Mouse (Mus musculus) hematopoietic stem cell, adult 5-6 weeks (primary cell): ENCODE measurements around the gene Mrc2. TPM values are rescaled to one million over a fixed set of nuclear protein-coding genes. Genes with fewer than 3 reads are reported as not detected.
A peak's percentile ranks its signal among the peaks of the same experiment; 100 is the strongest.

ENCODE experiments used
- ATAC-seq, 2 experiments: fragments of 125-278 bp in 1 of 2; replicated peaks in 1 of 2; 2 replicates each; pipeline ENCODE4 v1.8.0; 2016 to 2017; ENCODE audit warnings: inconsistent platforms in 2 of 2, mild to moderate bottlenecking in 2 of 2, moderate number of reproducible peaks in 2 of 2, low read depth in 1 of 2, moderate TSS enrichment in 1 of 2; ENCODE audit not compliant: low FRiP score in 2 of 2, poor library complexity in 2 of 2, severe bottlenecking in 2 of 2, insufficient read depth in 1 of 2, low TSS enrichment in 1 of 2
- total RNA-seq: library from RNA; stranded (forward); fragments of 172-1452, 232-1000 nt; gene quantifications from 2 replicates; pipeline ENCODE4 v1.2.3, GENCODE M21; 2017

Gene Mrc2
- total RNA-seq, 1 experiment from 2014 or later: not detected

DNA sequence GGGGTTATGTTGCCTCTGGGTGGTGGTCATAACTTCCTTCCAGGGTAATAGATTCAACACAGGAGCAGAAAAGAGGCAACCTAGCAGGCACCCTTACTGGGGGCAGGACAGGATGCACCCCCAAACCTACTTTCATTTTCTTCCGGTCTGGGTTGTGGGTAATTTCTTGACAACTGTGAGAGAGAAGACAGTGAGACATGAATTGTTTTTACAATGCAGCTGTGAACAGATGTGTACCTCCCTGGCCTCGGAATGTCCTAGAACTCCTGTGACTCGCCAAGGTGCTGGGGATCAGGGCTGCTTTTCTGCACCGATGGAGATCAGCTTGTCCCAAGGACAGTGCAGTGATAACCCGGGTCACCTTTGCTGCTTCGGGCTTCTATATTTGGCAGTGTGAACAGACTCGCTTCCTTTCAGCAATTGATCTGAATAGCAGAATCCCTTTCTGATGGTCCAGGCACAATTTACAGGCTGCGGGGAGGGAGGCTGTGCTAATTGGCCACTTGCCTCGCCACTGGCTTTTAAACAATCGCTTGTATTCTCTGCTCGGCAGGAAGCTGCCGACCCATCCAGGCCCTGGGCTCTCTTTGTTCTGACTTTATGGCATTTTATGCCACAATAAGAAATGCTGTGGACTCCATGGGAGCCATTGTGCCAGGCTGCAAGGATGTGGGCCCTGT, 72.1 kb downstream of the Mrc2 start:
- no peak for ATAC-seq

DNA sequence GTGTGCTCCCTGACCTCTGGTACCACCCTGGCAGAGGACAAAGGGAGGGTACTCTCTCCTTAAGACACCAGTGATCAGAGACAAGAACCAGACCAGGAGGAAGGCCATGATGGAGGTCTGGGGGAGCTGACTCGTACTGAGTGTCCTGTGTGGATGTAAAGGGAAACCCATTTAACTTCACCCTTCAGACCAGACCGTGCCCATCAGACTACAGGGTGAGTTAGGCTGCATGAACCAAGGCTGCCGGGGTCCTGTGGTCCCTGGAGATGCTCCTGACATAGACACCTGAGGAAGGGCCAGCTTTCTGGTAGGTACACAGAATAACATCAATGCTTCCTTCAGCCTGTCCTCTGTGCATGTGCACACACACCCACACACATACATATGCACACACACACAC, 73.2 kb downstream of the Mrc2 start:
- ATAC-seq: no peak

DNA sequence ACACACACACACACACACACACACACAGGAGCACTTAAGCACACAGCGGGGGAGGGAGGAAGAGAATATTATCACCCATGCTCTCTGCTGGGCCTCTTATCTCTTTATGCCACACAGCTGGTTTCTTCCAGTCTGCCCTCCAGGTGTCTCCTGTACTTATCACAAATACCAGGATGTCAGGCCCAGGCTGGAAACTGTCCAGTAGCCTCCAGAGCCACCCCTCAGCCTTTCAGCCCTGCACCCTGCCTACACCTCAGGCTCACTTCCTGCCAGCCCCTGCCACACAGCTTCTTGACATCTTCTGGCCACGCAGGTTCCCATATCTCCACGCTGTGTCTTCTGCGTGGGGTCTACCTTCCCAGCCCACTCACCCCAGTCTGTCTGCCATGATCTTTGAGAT, 73.6 kb downstream of the Mrc2 start:
- peak; percentile 67 to 77 for ATAC-seq

DNA sequence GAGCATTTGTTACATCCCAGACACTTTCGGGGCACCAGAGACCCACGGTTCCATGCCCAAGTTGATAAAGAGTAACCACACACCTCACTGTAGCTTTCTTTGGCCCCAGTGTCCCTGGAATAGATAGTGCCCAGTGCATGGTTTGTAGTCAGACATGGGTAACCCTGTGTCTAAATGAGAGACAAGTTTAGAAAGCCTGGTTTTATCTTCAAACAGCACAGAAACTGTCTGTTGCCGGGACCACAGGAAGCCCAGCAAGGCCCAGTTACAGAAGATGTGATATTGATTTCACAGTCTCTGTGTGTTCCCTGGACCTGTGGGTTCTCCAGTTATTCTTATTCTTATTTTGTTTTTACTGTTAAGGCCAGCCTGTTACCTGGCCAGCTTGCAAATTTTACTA, 74.7 kb downstream of the Mrc2 start:
- ATAC-seq: no peak

DNA sequence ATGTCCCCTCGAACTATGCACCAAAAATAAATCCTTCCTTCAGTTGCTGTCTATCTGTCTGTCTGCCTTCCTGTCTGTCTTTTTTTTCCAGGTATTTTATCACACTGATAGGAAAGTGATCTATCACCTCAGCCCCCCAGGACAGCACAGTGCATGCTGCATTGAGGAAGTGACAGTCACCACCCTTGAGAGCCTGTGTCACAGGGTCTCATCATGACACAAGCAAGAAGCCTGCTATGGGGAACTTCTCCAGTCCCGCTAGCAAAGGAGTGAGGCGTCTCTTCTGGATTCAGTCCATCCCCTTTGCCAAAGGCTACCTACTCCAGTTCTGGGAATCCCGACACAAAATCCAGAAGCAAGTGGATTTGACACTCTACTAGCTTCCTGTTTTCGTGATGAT, 76.4 kb downstream of the Mrc2 start:
- no peak for ATAC-seq

DNA sequence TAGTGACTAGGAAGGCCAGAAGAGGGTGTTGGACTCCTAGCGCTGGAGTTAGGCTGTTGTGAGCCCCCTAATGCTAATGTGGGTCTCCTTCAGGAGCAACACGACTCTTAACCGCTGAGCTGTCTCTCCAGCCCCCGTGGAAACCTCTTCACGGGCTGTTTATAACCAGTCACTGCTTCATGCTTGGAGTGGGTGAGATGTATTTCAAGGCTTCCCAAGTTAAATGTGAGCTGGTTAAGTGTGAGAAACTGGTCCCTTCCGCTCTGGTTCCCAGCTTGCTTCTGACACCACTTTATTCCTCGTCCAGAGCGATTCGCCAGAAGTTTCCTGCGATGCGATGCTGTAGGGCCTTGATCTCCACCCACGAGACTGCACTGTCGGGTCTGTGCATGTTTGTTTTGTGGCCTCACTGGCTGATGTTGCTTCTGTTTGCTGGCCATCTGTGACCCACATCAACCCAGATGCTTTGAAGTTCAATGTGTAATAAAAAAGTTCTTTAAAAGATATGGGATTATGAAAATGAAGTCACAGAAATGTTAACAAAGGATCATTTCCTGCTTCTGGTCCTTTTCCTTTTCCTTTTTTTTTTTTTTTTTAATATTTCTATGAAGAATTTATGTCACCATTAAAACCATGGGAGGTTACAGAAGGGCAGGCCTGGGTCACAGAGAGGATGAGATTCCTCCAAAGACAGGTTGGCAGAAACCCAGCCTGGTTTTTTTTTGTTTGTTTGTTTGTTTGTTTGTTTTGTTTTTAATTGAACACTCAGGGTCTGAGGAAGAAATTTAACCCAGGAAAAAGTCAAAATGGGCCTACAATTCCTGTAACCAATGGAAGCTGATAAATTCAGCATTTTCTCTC, 77.3 kb downstream of the Mrc2 start:
- no peak for ATAC-seq

DNA sequence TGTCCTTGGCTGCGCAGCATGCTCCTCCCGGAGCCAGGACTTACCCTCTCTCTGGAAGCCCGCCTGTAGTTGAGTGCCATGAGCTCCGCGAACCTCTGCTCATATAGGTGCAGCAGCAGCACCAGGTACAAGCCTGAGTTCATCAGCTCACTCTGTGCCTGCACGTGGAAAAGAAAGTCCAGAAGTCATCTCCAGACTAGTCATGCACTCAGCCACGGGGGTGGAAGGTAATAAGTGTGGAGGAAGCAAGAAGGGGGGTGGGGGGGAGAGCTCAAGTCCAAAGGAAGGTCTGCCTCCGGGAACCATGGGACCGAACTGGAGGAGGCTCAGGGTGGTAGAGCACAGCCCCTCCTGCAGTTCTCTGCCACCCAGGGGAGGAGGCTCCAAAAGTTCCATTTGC, 79.4 kb downstream of the Mrc2 start:
- no peak for ATAC-seq

DNA sequence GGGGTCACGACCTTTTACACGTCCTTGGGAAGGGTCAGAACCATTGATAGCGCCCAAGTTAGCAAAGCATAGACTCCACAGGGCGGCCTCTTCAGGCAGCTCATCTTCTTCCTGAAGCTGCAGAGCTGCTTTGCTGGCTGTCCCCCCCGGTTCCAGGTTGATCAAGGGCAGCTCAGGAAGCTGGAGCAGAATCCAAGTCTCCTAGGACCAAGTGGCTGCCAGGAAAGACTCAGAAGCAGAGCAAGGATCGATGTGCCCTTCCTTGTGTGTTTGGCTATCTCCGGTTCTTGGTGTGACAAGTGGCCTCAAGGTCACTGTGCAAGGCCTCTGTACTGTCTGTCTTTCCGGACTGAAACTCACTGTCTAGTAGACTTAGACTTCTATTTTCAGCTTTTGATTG, 81.4 kb downstream of the Mrc2 start:
- ATAC-seq: no peak

DNA sequence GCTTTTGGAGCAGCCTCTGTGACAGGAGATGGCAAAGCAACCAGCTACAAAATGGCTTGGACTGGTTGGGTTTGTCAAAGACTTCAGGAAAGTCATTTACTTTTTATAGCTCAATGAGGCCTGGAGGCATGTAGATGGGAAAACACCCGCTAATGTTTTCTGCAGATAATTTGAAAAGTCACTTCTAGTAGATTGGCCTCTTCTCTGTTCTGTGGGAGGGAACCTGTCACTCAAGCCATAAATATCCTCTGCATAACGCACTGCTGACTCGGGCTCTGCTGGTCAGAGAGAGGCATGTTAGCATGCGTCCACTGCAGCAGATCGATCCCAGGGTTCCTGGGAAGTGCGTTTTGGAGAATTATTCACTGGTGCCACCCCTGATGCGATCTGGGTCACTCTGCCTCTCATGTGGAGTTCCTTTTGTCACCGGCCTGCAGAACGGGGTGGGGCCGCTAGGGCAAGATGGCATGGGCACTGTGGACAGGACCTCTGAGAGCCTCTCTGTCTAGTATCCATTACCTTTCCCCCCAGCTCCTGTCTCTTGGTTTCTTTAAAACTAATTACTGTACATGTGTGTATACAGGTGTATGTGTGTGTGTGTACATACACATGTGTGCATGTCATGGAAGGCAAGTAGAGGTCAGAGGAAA, 82.2 kb downstream of the Mrc2 start:
- ATAC-seq: peak in 1 of 2 experiments; percentile 27; a peak in 1 of 4 replicates

DNA sequence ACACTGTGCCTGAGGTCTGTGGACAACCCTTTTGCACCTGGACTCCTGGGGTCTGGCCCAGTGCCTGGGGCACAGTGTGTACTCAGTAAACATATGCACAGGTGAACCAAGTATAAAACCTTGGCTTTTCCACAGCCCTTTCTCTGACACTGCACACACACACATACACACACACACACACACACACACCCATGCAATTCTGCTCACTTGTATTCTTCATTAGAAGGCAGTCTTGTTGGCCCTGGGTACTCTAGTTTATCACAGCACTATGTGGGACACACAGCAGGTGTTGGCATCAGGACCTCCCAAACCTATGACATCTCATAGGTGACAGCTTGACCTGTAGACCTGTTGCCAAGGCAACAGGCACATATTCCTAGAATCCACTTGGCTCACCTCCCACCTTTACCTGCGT, 83.4 kb downstream of the Mrc2 start:
- no peak for ATAC-seq

DNA sequence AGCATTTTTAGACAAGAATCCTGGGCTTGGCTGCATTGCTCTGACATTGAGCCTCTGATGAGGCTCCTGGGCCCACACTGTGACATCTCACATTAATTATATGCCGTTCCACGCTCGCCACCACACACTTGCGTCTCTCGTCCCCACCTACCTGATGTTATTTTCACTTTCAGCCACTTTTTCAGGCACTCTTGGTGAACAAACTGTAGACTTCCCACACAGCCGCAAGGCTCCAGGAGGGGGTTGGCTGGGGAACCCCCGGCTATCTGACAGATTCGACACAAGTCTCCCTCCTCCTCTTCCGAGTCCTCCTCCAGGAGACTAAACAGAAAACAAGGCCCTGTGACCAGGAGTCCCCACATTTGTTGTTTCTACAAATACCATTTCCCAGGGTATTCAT, 92.8 kb downstream of the Mrc2 start:
- no peak for ATAC-seq

DNA sequence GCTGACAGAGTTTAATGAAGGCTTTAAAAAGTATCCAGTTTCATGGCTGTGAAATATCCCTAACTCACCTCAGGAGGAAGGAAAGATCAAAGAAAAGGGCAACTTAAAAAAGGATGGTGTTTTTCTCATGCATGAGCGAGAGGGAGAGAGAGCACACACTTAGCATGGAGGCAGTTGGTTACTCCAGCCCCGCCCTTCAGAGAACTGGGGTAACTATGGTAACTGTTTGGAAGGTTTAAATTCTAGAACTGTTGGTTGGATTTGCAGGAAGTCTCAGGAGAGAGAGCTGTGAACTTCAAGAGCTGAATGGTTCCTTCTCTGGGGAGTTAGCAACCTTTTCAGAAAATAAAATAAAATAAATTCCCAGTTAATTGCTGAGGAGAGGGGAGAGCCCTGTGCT, 96.2 kb downstream of the Mrc2 start:
- 0 out of 4 replicates have a peak, but pooled peaks of 1 of the 2 experiments have one; percentile 17 for ATAC-seq

DNA sequence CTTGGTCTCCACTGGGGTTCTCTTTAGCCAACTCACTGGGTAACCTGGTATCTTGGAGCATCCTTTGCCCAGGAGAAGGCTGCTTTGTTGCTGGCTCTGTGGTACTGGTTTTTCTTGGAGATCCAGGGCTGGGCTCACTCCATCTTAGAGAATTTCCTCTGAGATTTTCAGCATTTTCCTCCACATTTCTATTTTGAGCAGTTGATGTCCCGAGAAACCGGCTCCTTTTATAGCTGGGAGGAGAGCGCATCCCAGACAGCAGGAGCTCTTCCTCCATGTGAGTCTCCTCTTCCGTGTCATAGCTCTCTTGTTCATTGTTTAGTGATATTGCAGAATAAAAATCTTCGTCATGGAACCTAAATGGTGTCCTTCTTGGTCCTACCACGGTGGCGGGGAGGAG, 97.8 kb downstream of the Mrc2 start:
- ATAC-seq: no peak

Other genes starting within 250 kb of the Mrc2 start
- gene Efcab3, start 229.1 kb upstream of the Mrc2 start, total RNA-seq: not detected in 2 replicates
- 25.4 and 27.6 TPM in 2 replicates for gene Mettl2, start 166.2 kb upstream of the Mrc2 start, total RNA-seq
- not detected in 2 replicates for gene Gm10842, start 145.8 kb upstream of the Mrc2 start, total RNA-seq
- 94.6 and 125 TPM in 2 replicates for gene Tlk2, start 113.8 kb upstream of the Mrc2 start, total RNA-seq
- not detected in 2 replicates for gene March10, start 164.1 kb downstream of the Mrc2 start, total RNA-seq